Mouse (Mus musculus) forebrain, embryonic 13.5 days (tissue): ENCODE results near the gene Gm20518. TPM values are rescaled to one million over a fixed set of nuclear protein-coding genes. Genes with fewer than 3 reads are reported as not detected.

Experiments
- ATAC-seq: fragments of 200-750 bp; cut with Nextera tagmentation; 2 replicates; pipeline ENCODE4 v1.8.0; 2017
- H3K27ac ChIP-seq: fragments of 300-500 bp; sonication (generic); 2 replicates; pipeline ENCODE4 v1.5.1; 2015; ENCODE audit warnings: inconsistent platforms, mild to moderate bottlenecking, moderate library complexity
- H3K27me3 ChIP-seq: fragments of 300-500 bp; sonication (generic); 2 replicates; pipeline ENCODE4 v1.6.1; 2015; ENCODE audit warnings: mild to moderate bottlenecking, inconsistent platforms
- H3K36me3 ChIP-seq: fragments of 300-500 bp; sonication (generic); 2 replicates; pipeline ENCODE4 v1.6.1; 2015; ENCODE audit warnings: mild to moderate bottlenecking, inconsistent platforms; ENCODE audit not compliant: poor library complexity, severe bottlenecking
- H3K4me1 ChIP-seq: fragments of 300-500 bp; sonication (generic); 2 replicates; pipeline ENCODE4 v1.6.1; 2015; ENCODE audit warnings: inconsistent platforms
- H3K4me2 ChIP-seq: fragments of 300-500 bp; sonication (generic); 2 replicates; pipeline ENCODE4 v1.6.1; 2015; ENCODE audit warnings: inconsistent platforms, mild to moderate bottlenecking, moderate library complexity
- H3K4me3 ChIP-seq: fragments of 300-500 bp; sonication (generic); 2 replicates; pipeline ENCODE4 v1.5.1; 2015; ENCODE audit warnings: mild to moderate bottlenecking, inconsistent platforms
- H3K9ac ChIP-seq: fragments of 300-500 bp; sonication (generic); 2 replicates; pipeline ENCODE4 v1.6.1; 2015; ENCODE audit warnings: mild to moderate bottlenecking, inconsistent platforms
- H3K9me3 ChIP-seq: fragments of 300-500 bp; sonication (generic); replicated peaks from 2 replicates; pipeline ENCODE4 v1.6.1; 2016; ENCODE audit warnings: inconsistent platforms
- WGBS: fragments of 180-500 bp; shearing (Covaris S2); methylation state at CpG from one replicate; pipeline ENCODE4 v1.1.7; 2015; 5-methylcytosine and 5-hydroxymethylcytosine counted together
- polyA plus RNA-seq: library from polyadenylated mRNA; unstranded; fragments of >200 nt; fragmentation: Nextera tagmentation; extraction: Ambion mirVana; gene quantifications from 2 replicates; pipeline ENCODE4 v1.2.1, GENCODE M21; 2015

The Gm20518 gene
- polyA plus RNA-seq, 1 experiment from 2014 or later = 0.35 TPM

GRCm38 (mm10) chr16:17835481-17835880, 56.0 kb downstream of the Gm20518 start:
- H3K4me3 ChIP-seq = no peak overlapping the region
- peaks cover 13% of the 10 kb centered on the region for H3K36me3 ChIP-seq
- H3K27me3 ChIP-seq = peaks cover 72% of the 10 kb centered on the region
- no peak overlapping the region for H3K27ac ChIP-seq
- ATAC-seq = no peak
- H3K9me3 ChIP-seq = no peaks in the 10 kb centered on the region
- H3K9ac ChIP-seq = no peak overlapping the region
- 49% methylated on average over 13 of the region's 13 CpGs for WGBS
- H3K4me1 ChIP-seq = peaks cover 14% of the 10 kb centered on the region
- H3K4me2 ChIP-seq = no peak overlapping the region

DNA sequence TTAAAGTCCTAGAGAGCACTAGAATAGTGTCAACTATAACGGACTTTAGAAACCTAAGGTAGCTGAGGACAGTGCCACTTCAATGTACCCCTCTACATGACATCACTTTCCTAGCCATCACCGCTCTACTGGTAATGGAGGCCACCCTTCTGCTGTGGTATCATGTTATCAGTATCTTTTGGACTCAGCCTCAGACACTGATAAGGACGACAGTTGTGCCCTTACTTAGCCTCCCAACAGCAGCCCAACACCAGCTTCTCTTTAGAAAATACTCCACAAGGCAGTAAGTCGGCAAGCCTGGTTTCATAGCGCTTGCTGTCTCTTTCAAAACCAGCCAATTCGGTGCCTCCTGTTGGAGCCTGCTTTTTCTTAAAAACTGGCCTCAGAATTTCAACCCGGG, 56.9 kb downstream of the Gm20518 start:
- H3K27ac ChIP-seq = no peak overlapping the region
- H3K36me3 ChIP-seq = peaks cover 7% of the 10 kb centered on the region; the same call in 1 of the 2 replicates
- no peaks in the 10 kb centered on the region for H3K9me3 ChIP-seq
- ATAC-seq = no peak
- H3K4me2 ChIP-seq = peak overlapping the region; percentile 84
- WGBS = 50% methylated on average over 7 of the region's 7 CpGs
- peaks cover 82% of the 10 kb centered on the region for H3K27me3 ChIP-seq
- H3K4me3 ChIP-seq = peak overlapping the region; percentile 55
- no peak overlapping the region; the same call in 1 of the 2 replicates for H3K9ac ChIP-seq
- H3K4me1 ChIP-seq = peaks cover 14% of the 10 kb centered on the region

- peaks cover 86% of the 10 kb centered on the region for H3K27me3 ChIP-seq
- H3K9me3 ChIP-seq = no peaks in the 10 kb centered on the region
- WGBS = under 1% methylated on average over 36 of the region's 103 CpGs
- peak; percentile 77 for ATAC-seq
- H3K4me2 ChIP-seq = peak overlapping the region; percentile 84
- peaks cover 14% of the 10 kb centered on the region for H3K4me1 ChIP-seq
- H3K9ac ChIP-seq = peak overlapping the region; percentile 67
- H3K36me3 ChIP-seq = peaks cover 6% of the 10 kb centered on the region; the same call in 1 of the 2 replicates
- peak overlapping the region; percentile 55 for H3K4me3 ChIP-seq
- peak overlapping the region; percentile 52 for H3K27ac ChIP-seq
These were observed 57.6 kb downstream of the Gm20518 start for GRCm38 (mm10) chr16:17833681-17834399.

DNA sequence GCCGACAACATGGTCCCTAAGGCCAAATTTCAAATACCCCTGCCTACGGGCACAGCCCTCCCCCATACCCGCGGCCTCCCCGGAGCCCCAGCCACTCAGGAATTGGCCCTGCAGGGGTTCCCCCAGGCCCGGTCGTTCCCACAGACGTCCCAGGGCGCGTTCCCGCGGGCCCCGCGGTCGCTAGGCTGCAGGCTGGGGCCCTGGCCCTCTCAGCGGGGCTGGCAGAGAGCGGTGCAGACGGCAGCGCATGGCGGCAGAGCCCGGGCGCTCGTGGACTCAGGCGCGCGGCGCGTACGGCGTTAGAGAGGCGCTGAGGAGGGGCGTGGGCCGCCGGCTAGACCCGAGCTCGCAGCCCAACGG, 58.2 kb downstream of the Gm20518 start:
- peak; percentile 79 for ATAC-seq
- peak overlapping the region; percentile 52 for H3K27ac ChIP-seq
- WGBS = under 1% methylated on average over 30 of the region's 37 CpGs

DNA sequence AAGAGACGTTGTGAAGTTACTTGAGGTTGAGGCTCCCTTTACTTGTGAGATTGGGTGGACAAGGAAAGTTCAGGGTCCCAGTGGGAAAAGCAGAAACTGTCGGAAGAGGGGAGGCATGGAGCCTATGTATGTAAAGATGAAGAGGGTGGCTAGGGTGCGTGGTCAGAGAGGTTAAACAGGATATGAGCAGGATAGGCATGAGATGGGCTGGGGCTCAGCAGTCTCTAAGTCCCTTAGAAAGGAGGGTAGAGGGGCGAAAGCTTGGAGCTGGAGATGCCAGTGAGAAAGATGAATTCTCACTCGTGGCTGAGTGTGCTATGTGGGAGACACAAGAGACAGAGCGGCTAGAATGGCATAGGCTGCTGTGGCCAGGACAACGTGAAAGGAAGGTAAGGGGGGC, 58.6 kb downstream of the Gm20518 start, which contains the start of gene B830017H08Rik:
B830017H08Rik (plus strand) TSS at position 301 of the 400 bp plus-strand sequence.
- WGBS = 18% methylated on average over 7 of the region's 7 CpGs
- H3K4me2 ChIP-seq = peak within 1 kb of the TSS; percentile 84
- no peaks in the 10 kb centered on the region for H3K36me3 ChIP-seq
- peak within 1 kb of the TSS; percentile 67 for H3K9ac ChIP-seq
- ATAC-seq = peak; percentile 9; the same call in 1 of the 2 replicates
- H3K4me3 ChIP-seq = peak within 1 kb of the TSS; percentile 55
- peaks cover 14% of the 10 kb centered on the region for H3K4me1 ChIP-seq
- peaks cover 86% of the 10 kb centered on the region for H3K27me3 ChIP-seq
- no peaks in the 10 kb centered on the region for H3K9me3 ChIP-seq
- H3K27ac ChIP-seq = peak within 1 kb of the TSS; percentile 52

More for the DNA sequence above, 58.2 kb downstream of the Gm20518 start:
- Histone ChIP-seq H3K27me3 (peaks cover 86% of the 10 kb centered on the region), H3K9ac (peak overlapping the region; percentile 67), H3K9me3 (no peaks in the 10 kb centered on the region), H3K4me2 (peak overlapping the region; percentile 84), H3K36me3 (peaks cover under 1% of the 10 kb centered on the region; the same call in 1 of the 2 replicates), H3K4me3 (peak overlapping the region; percentile 55), H3K4me1 (peaks cover 14% of the 10 kb centered on the region)

GRCm38 (mm10) chr16:17831781-17832180, 59.7 kb downstream of the Gm20518 start:
- Histone ChIP-seq H3K27me3 (peaks cover 77% of the 10 kb centered on the region), H3K4me1 (peaks cover 14% of the 10 kb centered on the region), H3K4me3 (no peak overlapping the region), H3K36me3 (no peaks in the 10 kb centered on the region), H3K27ac (no peak overlapping the region), H3K4me2 (no peak overlapping the region), H3K9ac (no peak overlapping the region), H3K9me3 (no peaks in the 10 kb centered on the region)
- no peak for ATAC-seq
- WGBS = 10% methylated on average over 11 of the region's 11 CpGs

DNA sequence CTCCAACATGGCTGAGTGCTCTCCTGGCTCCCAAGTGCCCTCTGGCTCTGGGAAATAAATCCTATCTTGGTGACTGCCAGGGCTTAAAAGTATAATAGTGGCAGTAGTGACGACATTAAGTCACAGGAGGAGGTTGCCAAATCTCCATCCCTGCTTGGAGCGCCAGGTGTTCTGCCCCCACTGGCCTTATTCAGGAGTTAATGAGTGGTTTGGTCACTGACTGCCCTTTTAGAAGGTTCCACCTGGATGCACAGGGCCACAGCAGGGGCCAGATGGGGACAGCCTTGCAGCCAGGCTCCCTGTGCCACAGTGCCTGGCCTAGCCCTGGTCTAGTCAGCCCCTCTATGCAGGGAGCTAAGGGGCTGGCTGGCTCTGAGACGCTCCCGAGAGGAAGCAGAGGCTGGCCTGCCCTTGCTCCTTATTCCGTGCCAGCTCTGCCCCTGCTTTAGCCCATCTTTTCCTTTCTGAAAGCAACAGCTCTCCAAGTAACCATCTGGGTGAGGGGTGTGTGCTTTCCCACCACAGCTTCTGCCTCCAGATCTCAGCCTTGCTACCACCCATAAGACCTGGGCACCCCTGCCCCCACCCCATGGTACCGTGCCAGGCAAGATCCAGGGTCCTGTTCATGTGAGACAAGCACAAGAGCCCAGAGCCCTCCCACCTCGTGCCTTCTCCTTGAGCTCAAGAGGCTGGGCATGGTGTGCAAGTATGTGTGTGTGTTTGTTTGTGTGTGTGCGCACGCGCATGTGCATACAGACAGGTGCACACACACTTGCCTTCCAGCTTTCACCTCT, 60.9 kb downstream of the Gm20518 start:
- no peak for ATAC-seq
- 51% methylated on average over 10 of the region's 10 CpGs for WGBS
- Histone ChIP-seq H3K4me3 (no peak overlapping the region), H3K4me2 (no peak overlapping the region), H3K36me3 (no peaks in the 10 kb centered on the region), H3K9ac (no peak overlapping the region), H3K27ac (no peak overlapping the region), H3K27me3 (peaks cover 67% of the 10 kb centered on the region), H3K4me1 (peaks cover 14% of the 10 kb centered on the region), H3K9me3 (no peaks in the 10 kb centered on the region)

DNA sequence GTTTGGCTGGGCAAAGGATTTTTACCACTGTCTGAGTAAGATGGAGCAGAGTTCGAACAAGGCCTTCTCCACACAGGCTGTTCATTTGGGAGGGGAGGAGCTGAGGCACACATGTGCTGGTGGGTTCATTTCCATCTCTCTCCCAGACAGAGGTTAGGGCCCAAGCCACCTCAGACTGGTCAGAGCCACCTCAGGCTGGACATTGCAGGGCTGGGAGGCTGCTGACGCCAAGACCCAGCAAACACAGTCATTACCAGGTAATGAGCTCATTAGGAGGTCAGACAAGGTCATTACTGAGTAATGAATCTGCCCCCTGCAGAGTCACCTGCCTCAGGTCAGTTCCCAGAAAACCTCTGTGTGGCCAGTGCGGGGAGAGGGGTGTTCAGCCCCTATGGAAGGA, 62.6 kb downstream of the Gm20518 start:
- no peak overlapping the region for H3K4me2 ChIP-seq
- H3K4me3 ChIP-seq = no peak overlapping the region
- peaks cover 9% of the 10 kb centered on the region for H3K4me1 ChIP-seq
- no peak overlapping the region for H3K9ac ChIP-seq
- H3K9me3 ChIP-seq = no peaks in the 10 kb centered on the region
- H3K36me3 ChIP-seq = no peaks in the 10 kb centered on the region
- H3K27ac ChIP-seq = no peak overlapping the region
- no peak for ATAC-seq
- WGBS = 41% methylated on average over 3 of the region's 3 CpGs
- peaks cover 52% of the 10 kb centered on the region for H3K27me3 ChIP-seq

DNA sequence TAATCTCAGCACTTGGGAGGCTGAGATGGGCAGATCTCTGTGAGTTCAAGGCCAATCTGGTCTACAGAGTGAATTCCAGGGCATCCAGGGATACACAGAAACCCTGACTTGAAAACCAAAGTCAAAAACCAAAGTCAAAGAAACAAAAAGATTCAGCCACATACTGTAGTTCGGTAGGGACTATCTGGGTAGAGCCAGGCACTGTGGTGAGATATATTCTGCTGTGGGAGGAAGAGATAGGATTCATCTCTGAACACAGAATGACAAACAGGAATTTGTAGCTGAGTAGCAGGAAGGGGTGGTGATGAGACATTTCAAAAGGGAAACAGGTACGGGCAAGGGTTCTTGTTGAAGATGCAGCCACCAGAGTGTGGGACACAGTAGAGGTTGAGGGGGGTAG, 63.2 kb downstream of the Gm20518 start:
- H3K4me2 ChIP-seq = no peak overlapping the region
- peaks cover 5% of the 10 kb centered on the region for H3K4me1 ChIP-seq
- no peaks in the 10 kb centered on the region for H3K36me3 ChIP-seq
- ATAC-seq = no peak
- H3K9me3 ChIP-seq = no peaks in the 10 kb centered on the region
- H3K27ac ChIP-seq = no peak overlapping the region
- H3K9ac ChIP-seq = 0 out of 2 replicates have a peak overlapping the region, but pooled peaks have one; percentile 9
- peaks cover 46% of the 10 kb centered on the region for H3K27me3 ChIP-seq
- no peak overlapping the region for H3K4me3 ChIP-seq
- 81% methylated on average over 2 of the region's 2 CpGs for WGBS

DNA sequence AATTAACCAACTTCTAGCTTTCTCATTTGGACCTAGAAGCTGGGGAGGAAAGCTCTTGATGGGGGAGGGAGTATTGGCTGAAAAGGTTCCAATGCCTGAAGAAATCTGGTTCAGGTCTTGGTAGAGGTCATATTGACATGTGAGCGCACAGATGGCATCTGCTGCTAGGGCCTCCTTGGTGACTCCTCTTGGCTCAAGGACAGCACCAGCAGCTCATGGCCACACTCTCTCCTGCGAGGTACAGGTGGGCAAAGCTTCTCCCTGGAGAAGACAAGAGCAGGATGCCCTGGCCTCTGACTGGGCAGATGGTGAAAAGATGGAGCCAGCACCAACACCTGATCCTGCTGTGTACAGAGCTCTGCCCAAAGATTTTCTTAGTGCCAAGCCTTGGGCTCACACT, 65.0 kb downstream of the Gm20518 start:
- 80% methylated on average over 2 of the region's 2 CpGs for WGBS
- H3K9me3 ChIP-seq = no peaks in the 10 kb centered on the region
- no peak overlapping the region for H3K27ac ChIP-seq
- peaks cover 41% of the 10 kb centered on the region for H3K27me3 ChIP-seq
- H3K4me1 ChIP-seq = no peaks in the 10 kb centered on the region
- no peak overlapping the region for H3K4me2 ChIP-seq
- no peak for ATAC-seq
- H3K9ac ChIP-seq = no peak overlapping the region
- H3K36me3 ChIP-seq = no peaks in the 10 kb centered on the region
- H3K4me3 ChIP-seq = no peak overlapping the region

DNA sequence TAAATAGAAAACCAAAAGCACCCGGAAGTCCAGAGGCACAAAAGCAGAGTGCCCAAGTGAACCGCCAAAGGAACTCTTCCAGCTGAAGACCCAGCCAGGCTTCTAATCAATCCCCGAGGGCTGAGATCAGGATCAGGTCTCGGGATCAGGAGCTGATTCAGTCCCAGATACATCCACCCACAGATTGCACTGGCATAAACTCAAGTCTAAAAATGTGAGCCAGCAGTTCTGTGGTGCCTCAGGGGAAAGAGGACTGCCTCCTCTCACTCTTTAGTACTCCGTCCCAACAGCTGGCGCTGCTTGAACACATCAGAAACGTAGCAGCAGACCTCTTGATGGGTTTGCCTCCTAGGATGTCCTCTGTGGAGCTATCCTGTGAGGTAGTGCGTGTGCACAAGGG, 74.9 kb downstream of the Gm20518 start:
- Histone ChIP-seq H3K4me1 (peaks cover 8% of the 10 kb centered on the region; the same call in 1 of the 2 replicates), H3K27ac (no peak overlapping the region), H3K4me3 (no peak overlapping the region), H3K27me3 (peaks cover 51% of the 10 kb centered on the region), H3K4me2 (no peak overlapping the region), H3K9ac (no peak overlapping the region), H3K36me3 (no peaks in the 10 kb centered on the region), H3K9me3 (no peaks in the 10 kb centered on the region)
- WGBS = 75% methylated on average over 8 of the region's 8 CpGs
- no peak for ATAC-seq
